Mouse (Mus musculus) lung, postnatal 0 days (tissue): ENCODE results near the gene Angptl6. TPM values are rescaled to one million over a fixed set of nuclear protein-coding genes. Genes with fewer than 3 reads are reported as not detected.

Experiments used
- ATAC-seq: fragments of 200-750 bp; cut with Nextera tagmentation; 2 replicates; pipeline ENCODE4 v1.8.0; 2017; ENCODE audit warnings: moderate library complexity
- DNase-seq: peaks from one replicate; pipeline ENCODE4 v3.0.0-alpha.2; 2016; ENCODE audit warnings: low spot score
- H3K27ac ChIP-seq: fragments of 300-500 bp; sonication (generic); 2 replicates; pipeline ENCODE4 v1.5.1; 2014; ENCODE audit warnings: antibody characterized with exemption, mild to moderate bottlenecking, low read length, mixed read lengths
- H3K27me3 ChIP-seq: fragments of 300-500 bp; sonication (generic); replicated peaks from 2 replicates; pipeline ENCODE4 v1.6.1; 2014; ENCODE audit warnings: low read length, mixed read lengths; ENCODE audit not compliant: insufficient read depth
- H3K36me3 ChIP-seq: fragments of 300-500 bp; sonication (generic); 2 replicates; pipeline ENCODE4 v1.6.1; 2014; ENCODE audit warnings: low read length, mixed read lengths; ENCODE audit not compliant: insufficient read depth
- H3K4me1 ChIP-seq: fragments of 300-500 bp; sonication (generic); 2 replicates; pipeline ENCODE4 v1.6.1; 2014; ENCODE audit warnings: antibody characterized with exemption, low read depth, low read length, mixed read lengths; ENCODE audit not compliant: insufficient read depth
- H3K4me2 ChIP-seq: fragments of 300-500 bp; sonication (generic); replicated peaks from 2 replicates; pipeline ENCODE4 v1.6.1; 2014; ENCODE audit warnings: low read depth, mild to moderate bottlenecking, low read length, moderate library complexity, mixed read lengths
- H3K4me3 ChIP-seq: fragments of 300-500 bp; sonication (generic); 2 replicates; pipeline ENCODE4 v1.5.1; 2014; ENCODE audit warnings: low read depth, low read length
- H3K9ac ChIP-seq: fragments of 300-500 bp; sonication (generic); replicated peaks from 2 replicates; pipeline ENCODE4 v1.6.1; 2014; ENCODE audit warnings: low read depth, mild to moderate bottlenecking
- H3K9me3 ChIP-seq: fragments of 300-500 bp; sonication (generic); 2 replicates; pipeline ENCODE4 v1.6.1; 2016; ENCODE audit warnings: low read length, mixed read lengths
- CTCF ChIP-seq: IDR thresholded peaks from 2 replicates; pipeline ENCODE4 v1.5.1; 2016; ENCODE audit warnings: antibody characterized with exemption, mild to moderate bottlenecking
- EP300 ChIP-seq: IDR thresholded peaks from 2 replicates; pipeline ENCODE4 v1.6.1; 2016; ENCODE audit warnings: antibody characterized with exemption, mild to moderate bottlenecking, control low read depth
- WGBS: fragments of 180-500 bp; shearing (Covaris S2); extraction: QIAGEN DNeasy Blood & Tissue Kit; methylation state at CpG from one replicate; pipeline ENCODE4 v1.1.7; 2014; 5-methylcytosine and 5-hydroxymethylcytosine counted together
- polyA plus RNA-seq: library from polyadenylated mRNA; unstranded; fragments of >200 nt; fragmentation: Nextera tagmentation; extraction: Ambion mirVana; gene quantifications from 2 replicates; pipeline ENCODE4 v1.2.1, GENCODE M21; 2015

The Angptl6 gene
- polyA plus RNA-seq, 1 experiment from 2014 or later = 3.3 TPM

GRCm38 (mm10) chr9:20898511-20899073 lies 19.1 kb upstream of the Angptl6 start, which contains the start of gene Eif3g:
Eif3g (minus strand) TSS chr9:20898623.
- 3% methylated on average over 34 of the region's 34 CpGs for WGBS
- Histone ChIP-seq H3K4me3 (peak within 1 kb of the TSS; percentile 87), H3K27me3 (no peaks in the 10 kb centered on the region), H3K4me1 (peaks cover 9% of the 10 kb centered on the region; the same call in 1 of the 2 replicates), H3K9me3 (no peaks in the 10 kb centered on the region), H3K4me2 (peak within 1 kb of the TSS; percentile 92), H3K9ac (peak within 1 kb of the TSS; percentile 90), H3K27ac (peak within 1 kb of the TSS; percentile 68), H3K36me3 (peaks cover 19% of the 10 kb centered on the region; the same call in 1 of the 2 replicates)
- ATAC-seq (peak; percentile 89), DNase-seq (peak; percentile 93)
- TF ChIP-seq CTCF (peak; percentile 90), EP300 (no peak)

GRCm38 (mm10) chr9:20897736-20898510 lies 18.4 kb upstream of the Angptl6 start:
- DNase-seq = no peak
- Histone ChIP-seq H3K9ac (peak overlapping the region; percentile 90), H3K4me1 (peaks cover 9% of the 10 kb centered on the region; the same call in 1 of the 2 replicates), H3K4me2 (peak overlapping the region; percentile 92), H3K9me3 (no peaks in the 10 kb centered on the region), H3K36me3 (peaks cover 22% of the 10 kb centered on the region; the same call in 1 of the 2 replicates), H3K4me3 (peak overlapping the region; percentile 87), H3K27ac (peak overlapping the region; percentile 68), H3K27me3 (no peaks in the 10 kb centered on the region)
- WGBS = 6% methylated on average over 26 of the region's 39 CpGs
- peak; percentile 63 for ATAC-seq
- TF ChIP-seq EP300 (no peak), CTCF (no peak)

DNA sequence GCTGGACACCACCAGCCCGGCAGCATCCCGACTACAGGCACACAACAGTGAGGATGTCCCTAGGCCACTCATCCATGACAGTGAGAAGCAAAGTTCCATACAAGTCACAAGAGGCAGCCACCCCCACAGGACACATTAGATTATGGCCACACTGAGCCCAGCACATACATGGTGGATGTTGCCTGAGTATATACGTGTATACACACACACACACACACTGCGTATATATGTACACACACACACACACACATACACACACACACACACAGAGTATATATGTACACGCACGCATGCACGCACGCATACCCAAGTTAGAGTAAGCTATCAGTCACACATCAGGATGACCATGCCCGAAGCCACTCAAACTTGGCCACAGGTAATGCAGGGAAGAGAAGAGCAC lies 15.9 kb upstream of the Angptl6 start:
- Histone ChIP-seq H3K9ac (no peak overlapping the region), H3K4me3 (no peak overlapping the region), H3K27ac (no peak overlapping the region), H3K9me3 (no peaks in the 10 kb centered on the region), H3K27me3 (no peaks in the 10 kb centered on the region), H3K4me1 (peaks cover 9% of the 10 kb centered on the region; the same call in 1 of the 2 replicates), H3K36me3 (peaks cover 25% of the 10 kb centered on the region; the same call in 1 of the 2 replicates), H3K4me2 (no peak overlapping the region)
- TF ChIP-seq EP300 (no peak), CTCF (no peak)
- no peak for DNase-seq
- ATAC-seq = no peak
- 88% methylated on average over 9 of the region's 9 CpGs for WGBS

GRCm38 (mm10) chr9:20894629-20895028 lies 15.1 kb upstream of the Angptl6 start:
- Histone ChIP-seq H3K36me3 (peaks cover 28% of the 10 kb centered on the region; the same call in 1 of the 2 replicates), H3K27me3 (no peaks in the 10 kb centered on the region), H3K9me3 (no peaks in the 10 kb centered on the region), H3K4me3 (no peak overlapping the region), H3K4me1 (peaks cover 9% of the 10 kb centered on the region; the same call in 1 of the 2 replicates), H3K9ac (no peak overlapping the region), H3K4me2 (no peak overlapping the region), H3K27ac (no peak overlapping the region)
- TF ChIP-seq EP300 (no peak), CTCF (no peak)
- whole genome bisulfite sequencing = 85% methylated on average over 15 of the region's 15 CpGs
- ATAC-seq (no peak), DNase-seq (no peak)

DNA sequence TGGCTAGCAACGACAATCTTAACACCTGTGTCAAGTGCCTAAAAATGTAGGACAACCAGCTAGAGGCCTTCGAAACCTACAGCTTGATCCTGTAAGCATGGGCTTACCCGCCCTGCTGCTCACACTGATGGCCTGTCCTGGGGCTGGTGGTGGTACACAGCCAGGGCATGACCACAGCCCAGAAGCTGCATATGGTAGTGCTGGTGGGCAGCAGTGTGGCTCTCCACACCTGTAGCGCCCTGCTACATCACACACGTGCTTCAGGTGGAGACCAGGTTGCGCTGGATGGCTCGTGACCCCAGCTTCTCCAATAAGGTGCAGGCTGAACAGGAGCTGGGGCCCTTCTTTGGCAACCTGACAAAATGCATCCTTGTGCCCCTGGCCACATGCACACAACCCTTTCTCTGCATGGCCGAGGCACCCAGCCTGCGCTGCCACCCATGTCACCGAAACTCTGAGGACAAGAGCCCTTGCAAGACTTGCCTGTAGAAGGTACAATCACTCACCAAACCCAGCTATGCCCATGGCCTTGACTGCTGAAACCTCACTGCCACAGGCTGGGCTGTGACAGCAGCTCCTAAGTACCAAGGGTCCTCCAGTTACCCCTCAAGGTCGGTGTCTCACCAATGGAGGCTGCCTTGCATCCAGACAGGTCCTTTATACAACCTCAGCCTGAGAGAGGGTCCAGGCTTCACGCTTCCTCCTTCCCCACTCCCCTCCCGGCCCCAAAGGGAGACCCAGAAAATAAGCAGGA lies 14.2 kb upstream of the Angptl6 start:
- Histone ChIP-seq H3K27ac (no peak overlapping the region), H3K9me3 (no peaks in the 10 kb centered on the region), H3K4me2 (no peak overlapping the region), H3K9ac (no peak overlapping the region), H3K36me3 (peaks cover 28% of the 10 kb centered on the region; the same call in 1 of the 2 replicates), H3K27me3 (no peaks in the 10 kb centered on the region), H3K4me3 (no peak overlapping the region), H3K4me1 (peaks cover 9% of the 10 kb centered on the region; the same call in 1 of the 2 replicates)
- DNase-seq (no peak), ATAC-seq (no peak)
- WGBS = 85% methylated on average over 13 of the region's 13 CpGs
- TF ChIP-seq EP300 (no peak), CTCF (no peak)

DNA sequence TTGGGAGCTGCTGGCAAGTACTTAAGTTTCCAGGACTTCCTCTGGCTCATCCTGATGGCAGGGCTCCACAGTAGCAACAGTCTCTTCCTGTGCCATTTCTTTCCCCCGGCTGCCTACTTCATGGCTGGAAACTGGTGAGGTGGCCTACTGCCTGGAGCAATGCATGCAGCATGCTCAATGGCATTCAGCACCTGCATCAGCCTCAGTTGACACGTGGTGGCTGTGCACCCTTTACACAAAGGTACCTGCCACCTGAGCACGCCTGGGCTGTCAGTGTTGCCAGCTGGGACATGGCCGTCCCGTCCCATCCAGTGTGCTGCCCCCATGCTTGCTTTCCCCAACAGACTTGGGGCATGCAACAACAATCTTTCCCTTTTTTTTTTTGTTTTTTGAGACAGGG lies 13.5 kb upstream of the Angptl6 start:
- no peak for TF ChIP-seq EP300
- no peak for TF ChIP-seq CTCF
- Histone ChIP-seq H3K4me1 (peaks cover 9% of the 10 kb centered on the region; the same call in 1 of the 2 replicates), H3K9me3 (no peaks in the 10 kb centered on the region), H3K4me2 (no peak overlapping the region), H3K9ac (no peak overlapping the region), H3K27me3 (no peaks in the 10 kb centered on the region), H3K4me3 (no peak overlapping the region), H3K36me3 (peaks cover 28% of the 10 kb centered on the region; the same call in 1 of the 2 replicates), H3K27ac (no peak overlapping the region)
- no peak for ATAC-seq
- WGBS = 53% methylated on average over 5 of the region's 5 CpGs
- DNase-seq = no peak
